ENCODE assay signal across 24 mouse cellular contexts in the genomic region with DNA sequence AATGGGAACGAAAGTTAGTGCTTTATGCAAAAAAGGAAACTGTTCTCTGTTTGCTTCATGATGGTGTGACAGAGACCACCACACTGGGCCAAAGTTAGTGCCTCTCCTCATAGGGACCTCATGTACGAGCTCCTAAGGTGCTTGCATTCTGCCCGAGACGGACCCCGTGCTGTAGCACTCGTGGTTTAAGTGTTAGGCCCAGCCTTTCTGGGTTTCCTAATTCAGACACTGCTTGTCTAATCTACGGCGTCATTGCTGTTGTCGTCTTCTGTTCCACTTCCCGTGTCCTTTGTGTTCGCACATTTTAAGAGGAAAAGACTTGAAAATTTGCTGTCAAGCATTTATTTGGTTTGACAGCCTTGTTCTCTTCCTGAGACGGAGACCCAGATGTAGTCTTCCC. TPM values are rescaled to one million over a fixed set of nuclear protein-coding genes. Genes with fewer than 3 reads are reported as not detected.
DNase-seq lines count a peak whose midpoint lies in the region; ATAC-seq and TF ChIP-seq lines count a peak whose summit lies in the region.
"Had no signal": no experiment of that assay in that cellular context is flagged by ENCODE, and none has a peak within 500 bp of the region (broad histone marks: within the 10 kb centered on the region; RNA-seq: fewer than 3 reads in every experiment).

No protein-coding gene starts in this region.

- DNase-seq in lung, postnatal 25 days (ENCODE audit: low spot score) = peak; percentile 35
- DNase-seq in lung, postnatal 10 days = no peak
- DNase-seq in T-cell, adult 2 months (ENCODE audit: low spot score) = peak; percentile 20
- DNase-seq in kidney, adult 2 months = no peak
- DNase-seq in left cerebral cortex, adult 8-10 months (ENCODE audit: low spot score in 2 of 2) = no peak
- DNase-seq in forebrain, embryonic 10.5 days (ENCODE audit: extremely low spot score, low spot score) = no peak
- DNase-seq: adrenal gland, postnatal 25 days; cerebellum, adult 8-10 months; cerebellum, postnatal 36 days; embryo, embryonic 11 days; kidney, adult 8-10 months; kidney, postnatal 10 days; liver, embryonic 13.5 days had no signal

- no peak overlapping the region for H3K4me3 ChIP-seq in kidney, adult 2 months (ENCODE audit: insufficient read depth, low read depth, low read length)
- no peak overlapping the region for H3K4me3 ChIP-seq in forebrain, embryonic 10.5 days
- H3K4me3 ChIP-seq: embryonic facial prominence, embryonic 13.5 days; erythroblast, embryonic 14.5 days; forebrain, embryonic 13.5 days; heart, embryonic 10.5 days; hindbrain, embryonic 10.5 days; liver, embryonic 13.5 days; lung, embryonic 15.5 days; midbrain, embryonic 15.5 days; myocyte; neural tube, embryonic 15.5 days had no signal

- no peaks in the 10 kb centered on the region for H3K27me3 ChIP-seq in kidney, adult 2 months (replicated peaks; ENCODE audit: control insufficient read depth, insufficient read depth, low read length)
- H3K27me3 ChIP-seq in forebrain, embryonic 10.5 days (ENCODE audit: poor library complexity, severe bottlenecking) = no peaks in the 10 kb centered on the region
- H3K27me3 ChIP-seq: embryonic facial prominence, embryonic 13.5 days; forebrain, embryonic 13.5 days; liver, embryonic 13.5 days; lung, embryonic 15.5 days; midbrain, embryonic 15.5 days; neural tube, embryonic 15.5 days had no signal

- H3K4me1 ChIP-seq in kidney, adult 2 months (ENCODE audit: control insufficient read depth, insufficient read depth, low read length) = no peaks in the 10 kb centered on the region
- H3K4me1 ChIP-seq in forebrain, embryonic 10.5 days = no peaks in the 10 kb centered on the region
- H3K4me1 ChIP-seq: embryonic facial prominence, embryonic 13.5 days; forebrain, embryonic 13.5 days; hindbrain, embryonic 10.5 days; midbrain, embryonic 15.5 days; neural tube, embryonic 15.5 days had no signal

- TF ChIP-seq CTCF in kidney, adult 2 months (conservative IDR thresholded peaks at IDR 0.05; ENCODE audit: insufficient read depth, insufficient read length, low read depth, low read length) = no peak

- ATAC-seq in megakaryocyte, adult 5-6 weeks (ENCODE audit: poor library complexity, severe bottlenecking) = peak; percentile 84
- ATAC-seq: forebrain, embryonic 13.5 days; hindbrain, postnatal 0 days; midbrain, embryonic 15.5 days had no signal

- WGBS in kidney, adult 2 months = 82% methylated on average over 12 of the region's 12 CpGs
- WGBS in forebrain, embryonic 10.5 days = 87% methylated on average over 12 of the region's 12 CpGs

- H3K36me3 ChIP-seq in kidney, adult 2 months (ENCODE audit: control insufficient read depth, insufficient read depth, low read length) = no peaks in the 10 kb centered on the region
- H3K36me3 ChIP-seq in forebrain, embryonic 10.5 days (replicated peaks) = no peaks in the 10 kb centered on the region
- H3K36me3 ChIP-seq: embryonic facial prominence, embryonic 13.5 days; heart, embryonic 10.5 days; hindbrain, embryonic 10.5 days; liver, embryonic 13.5 days; lung, embryonic 15.5 days; midbrain, embryonic 15.5 days; neural tube, embryonic 15.5 days had no signal

- no peaks in the 10 kb centered on the region for H3K9me3 ChIP-seq in forebrain, embryonic 10.5 days
- H3K9me3 ChIP-seq: embryonic facial prominence, embryonic 13.5 days; forebrain, embryonic 13.5 days; heart, embryonic 10.5 days; hindbrain, embryonic 10.5 days; liver, embryonic 13.5 days; lung, embryonic 15.5 days; midbrain, embryonic 15.5 days; neural tube, embryonic 15.5 days had no signal

- TF ChIP-seq POLR2A in kidney, adult 2 months (IDR thresholded peaks at IDR 0.05; ENCODE audit: low read depth, low read length) = no peak

- H3K27ac ChIP-seq in kidney, adult 2 months (ENCODE audit: insufficient read depth, low read depth, low read length) = no peak overlapping the region
- H3K27ac ChIP-seq in forebrain, embryonic 10.5 days = no peak overlapping the region
- H3K27ac ChIP-seq: embryonic facial prominence, embryonic 13.5 days; forebrain, embryonic 13.5 days; heart, embryonic 10.5 days; hindbrain, embryonic 10.5 days; hindbrain, postnatal 0 days; liver, embryonic 13.5 days; lung, embryonic 15.5 days; midbrain, embryonic 15.5 days; neural tube, embryonic 15.5 days had no signal

RNA-seq across cellular contexts. Expression of a gene that starts 23.0 kb away (rescaled TPM):
- total RNA-seq in megakaryocyte, adult 5-6 weeks (2015) = 95.3 and 107 TPM in 2 replicates
- total RNA-seq in megakaryocyte, adult 5-6 weeks (2017) = 277 and 321 TPM in 2 replicates
- 28.6 and 33.1 TPM in 2 replicates for polyA plus RNA-seq in kidney, adult 2 months (2012; rRNA removed)
- total RNA-seq in left cerebral cortex, adult 8-10 months (2022) = 10 to 100 TPM in 3 of 4 experiments, 1 to 10 TPM in 1; 8.8 to 15.0 (median 12.9) TPM
- polyA plus RNA-seq in forebrain, embryonic 10.5 days (2016; fragmentation: Nextera tagmentation; extraction: Ambion mirVana) = 8.9 and 9.7 TPM in 2 replicates

Comparison
In these comparisons a context has a peak if more than half of its experiments do, and no peak if none do; other contexts are left out.
1. DNase-seq: peak in lung, postnatal 25 days (single experiment) and T-cell, adult 2 months (single experiment); none in lung, postnatal 10 days (single experiment), kidney, adult 2 months (single experiment), left cerebral cortex, adult 8-10 months (0 of 2) and forebrain, embryonic 10.5 days (single experiment).
2. RNA of a gene that starts 23.0 kb away (total RNA-seq): 95.3 to 321 TPM in megakaryocyte, adult 5-6 weeks; 8.8 to 15.0 TPM in left cerebral cortex, adult 8-10 months; every median in the first group is over 4 times any median in the second.